Mouse (Mus musculus) G1E-ER4 (cell line): ENCODE data around the gene Acox1. TPM values are rescaled to one million over a fixed set of nuclear protein-coding genes. Genes with fewer than 3 reads are reported as not detected.

ENCODE experiments used
- GATA1 ChIP-seq: IDR thresholded peaks from one replicate; pipeline ENCODE4 v1.8.0; 2012; ENCODE audit warnings: low read length, inconsistent platforms
- polyA plus RNA-seq: library from polyadenylated mRNA; stranded (reverse); fragments of >175 nt; gene quantifications from 2 replicates; pipeline ENCODE4 v1.2.3, GENCODE M21; 2012

The Acox1 gene
- polyA plus RNA-seq, 1 experiment = 1.8 TPM

DNA sequence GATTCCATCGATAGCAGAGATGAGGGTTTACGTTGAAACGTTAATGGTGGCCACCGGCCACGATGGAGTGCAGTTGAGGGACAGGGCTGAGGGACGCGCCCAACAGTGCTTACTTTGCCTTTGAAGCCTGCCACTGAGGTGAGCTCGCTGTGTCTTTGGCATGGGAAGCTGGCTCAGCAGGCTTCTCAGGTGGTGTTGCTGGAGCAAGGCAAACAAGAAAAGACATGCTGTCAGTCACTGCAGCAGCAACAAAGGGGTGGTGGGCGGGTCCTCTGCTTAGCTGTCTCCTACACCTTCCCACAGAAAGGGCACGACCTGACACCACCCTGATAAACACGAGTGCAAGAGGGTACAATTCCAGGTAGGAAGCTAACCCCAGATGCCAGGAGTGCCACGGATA, 37.5 kb downstream of the Acox1 start:
- TF ChIP-seq GATA1 = no peak

DNA sequence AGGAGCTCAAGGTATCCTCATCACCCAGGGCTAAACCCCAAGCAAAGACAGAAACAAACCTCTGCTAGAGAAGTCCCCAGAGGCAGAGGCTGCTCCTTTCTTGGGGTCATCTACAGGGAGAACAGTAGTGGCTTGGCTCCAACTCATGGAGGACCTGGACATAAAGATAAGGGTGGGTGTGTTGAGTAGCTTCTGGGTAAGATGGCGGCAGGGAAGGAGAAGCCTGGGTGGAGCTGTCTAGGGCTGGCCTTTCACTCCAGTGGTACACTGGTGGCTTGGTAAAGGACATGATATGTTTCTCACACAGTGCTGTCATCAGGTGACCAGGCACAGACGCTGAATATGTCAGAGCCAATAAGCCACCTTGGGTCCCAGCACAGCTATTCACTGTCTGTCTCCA, 47.9 kb downstream of the Acox1 start:
- TF ChIP-seq GATA1 = no peak

GRCm38 (mm10) chr11:116149341-116149740, 49.5 kb downstream of the Acox1 start:
- TF ChIP-seq GATA1 = no peak

DNA sequence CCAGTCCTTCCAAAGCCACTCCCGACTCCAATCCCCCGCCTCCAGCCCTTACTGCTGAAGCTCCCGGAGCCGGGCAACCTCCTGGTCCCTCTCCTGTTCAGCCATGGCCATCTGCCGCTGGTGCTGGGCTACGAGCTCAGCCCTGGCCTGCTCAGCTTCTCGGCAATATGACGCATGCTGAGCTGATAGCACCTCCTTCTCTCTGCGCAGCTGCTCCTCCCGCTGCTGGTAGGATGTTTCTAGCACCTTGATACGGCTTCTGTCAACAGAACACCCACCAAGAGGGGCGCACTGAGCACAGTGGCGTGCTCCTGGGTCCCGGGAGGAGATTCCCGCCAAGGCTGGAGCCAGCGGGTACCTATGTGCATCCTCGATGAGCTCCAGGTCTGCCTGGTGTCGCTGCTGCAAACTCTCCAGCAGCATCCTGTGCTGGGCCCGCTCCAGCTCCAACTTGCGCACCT, 50.1 kb downstream of the Acox1 start:
- TF ChIP-seq GATA1 = no peak

GRCm38 (mm10) chr11:116146294-116146985, 52.4 kb downstream of the Acox1 start:
- TF ChIP-seq GATA1 = no peak

GRCm38 (mm10) chr11:116145481-116146293, 53.2 kb downstream of the Acox1 start:
- no peak for TF ChIP-seq GATA1

DNA sequence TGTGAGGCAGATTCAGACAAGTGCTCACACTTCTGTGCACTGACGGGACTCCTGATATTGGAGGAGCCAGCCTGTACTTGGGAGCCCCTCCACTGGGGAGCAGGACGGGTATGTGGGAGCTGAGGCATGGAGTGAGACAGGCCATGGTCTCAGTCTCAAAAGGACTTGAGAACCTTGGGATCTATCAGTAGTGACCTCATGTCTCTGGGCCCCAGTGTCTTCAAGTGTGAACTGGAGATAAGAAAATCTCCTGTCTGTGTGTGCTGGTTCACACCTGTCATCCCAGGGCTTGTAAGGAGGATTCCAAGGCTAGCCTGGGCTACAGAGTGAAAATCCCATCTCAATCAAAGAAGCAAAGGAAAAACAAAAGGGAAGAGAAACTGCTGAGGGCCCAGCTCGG, 55.4 kb downstream of the Acox1 start:
- no peak for TF ChIP-seq GATA1

GRCm38 (mm10) chr11:116142211-116142991, 56.4 kb downstream of the Acox1 start:
- no peak for TF ChIP-seq GATA1

DNA sequence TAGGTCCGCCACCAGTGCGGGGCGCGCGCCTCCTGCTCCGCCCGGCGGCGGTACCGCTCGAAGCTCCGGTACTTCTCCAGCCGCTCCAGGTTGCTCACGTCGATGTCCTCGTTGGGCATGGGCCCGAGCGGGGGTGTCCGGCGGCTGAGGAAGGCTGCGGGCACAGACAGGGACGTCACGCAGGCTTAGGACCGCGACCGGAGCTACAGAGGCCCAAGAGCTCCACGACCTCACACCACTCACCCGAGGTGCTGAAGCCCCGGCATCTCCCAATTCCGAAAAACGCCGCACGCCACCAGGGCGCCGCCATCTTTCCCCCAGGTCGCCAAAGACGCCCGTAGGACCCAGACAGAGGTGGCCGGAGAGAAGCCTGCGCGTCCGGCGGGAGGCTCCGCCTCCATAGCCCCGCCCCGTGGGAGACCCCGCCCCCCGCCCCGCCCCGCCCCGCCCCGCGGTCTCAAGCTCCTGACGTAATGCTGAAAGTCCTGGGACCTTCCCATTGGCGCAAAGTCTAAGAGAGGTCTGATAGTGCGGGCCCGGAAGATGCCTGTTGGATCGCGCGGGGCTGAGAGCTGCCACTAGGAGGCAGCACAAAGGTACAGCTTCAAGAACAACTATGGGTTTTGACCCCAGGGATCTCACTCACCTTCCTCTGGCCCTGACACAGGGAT, 60.2 kb downstream of the Acox1 start, which contains the start of gene Mrpl38:
Mrpl38 (minus strand) TSS at position 401 of the 671 bp plus-strand sequence.
- no peak for TF ChIP-seq GATA1

GRCm38 (mm10) chr11:116138096-116138467, 60.8 kb downstream of the Acox1 start:
- TF ChIP-seq GATA1 = no peak

- TF ChIP-seq GATA1 = no peak
Observed at GRCm38 (mm10) chr11:116134171-116134570, 64.7 kb downstream of the Acox1 start.

DNA sequence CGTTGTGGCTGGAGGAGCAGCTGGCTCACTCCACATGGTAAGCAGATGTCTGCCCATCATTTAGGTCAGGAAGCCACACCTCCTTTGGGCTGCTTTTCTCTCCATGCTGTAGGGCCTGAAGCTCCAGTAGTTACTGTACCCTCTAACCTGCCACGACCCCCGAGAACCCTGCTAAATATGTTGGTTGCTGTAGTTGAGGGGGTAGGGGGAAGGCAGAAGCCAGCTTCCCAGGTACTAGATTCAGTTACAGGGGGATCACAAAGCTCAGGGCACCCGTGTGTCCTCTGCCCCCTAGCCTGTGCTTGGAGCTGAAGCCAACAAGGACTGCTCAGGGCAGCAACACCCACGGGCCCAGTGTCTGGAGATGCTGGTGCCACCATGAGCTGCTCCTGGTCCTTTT, 65.3 kb downstream of the Acox1 start:
- no peak for TF ChIP-seq GATA1

- TF ChIP-seq GATA1 = no peak
Observed at GRCm38 (mm10) chr11:116132366-116133333, 66.2 kb downstream of the Acox1 start.
